Comparison of ENCODE assay signal across 8 mouse cellular contexts in the genomic region with DNA sequence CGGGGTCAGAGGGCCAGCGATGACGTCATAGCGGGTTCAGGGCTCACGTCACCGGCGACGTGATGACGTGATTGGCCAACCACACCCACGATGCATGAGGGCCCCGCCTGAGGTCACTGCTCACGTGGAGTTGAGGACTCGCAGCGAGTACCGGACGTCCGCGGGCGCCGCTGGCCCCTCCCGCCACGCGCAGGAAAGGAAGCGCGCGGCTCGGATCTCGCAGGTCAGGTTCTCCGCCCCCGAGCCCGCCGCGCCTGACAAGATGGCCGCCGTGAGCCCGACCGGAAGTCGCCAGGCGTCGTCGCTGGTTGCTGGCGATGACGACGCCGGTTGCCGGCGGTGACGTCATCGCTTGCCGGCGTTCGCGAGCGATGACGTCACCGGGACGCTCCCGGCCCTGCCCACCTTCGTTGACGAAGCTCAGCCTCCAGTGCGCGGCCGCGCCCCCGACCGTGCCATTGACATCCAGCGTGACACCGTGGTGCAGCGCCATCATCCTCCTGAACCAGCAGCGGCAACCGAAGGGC. TPM values are rescaled to one million over a fixed set of nuclear protein-coding genes. Genes with fewer than 3 reads are reported as not detected.
DNase-seq lines count a peak whose midpoint lies in the region; ATAC-seq and TF ChIP-seq lines count a peak whose summit lies in the region.

No protein-coding gene starts in this region.

- peak overlapping the region; percentile 94 for H3K27ac ChIP-seq in forebrain, postnatal 0 days (ENCODE audit: low read depth, low read length)

- peak overlapping the region; percentile 59 for H3K4me3 ChIP-seq in forebrain, postnatal 0 days (ENCODE audit: low read depth, low read length)

- WGBS in forebrain, postnatal 0 days = 2% methylated on average over 70 of the region's 71 CpGs

- H3K9ac ChIP-seq in forebrain, postnatal 0 days = peak overlapping the region; percentile 62

- intact Hi-C loops in left cerebral cortex, postnatal 14 days (cut with DNase I) = no loop called here

- no peaks in the 10 kb centered on the region for H3K4me1 ChIP-seq in forebrain, postnatal 0 days (ENCODE audit: insufficient read depth)

- DNase-seq in cerebellum, adult 18-20 months = peak; percentile 57 to 74
- DNase-seq in forebrain, postnatal 0 days = peak; percentile 96
- DNase-seq in hindlimb bud, embryonic 11.5 days (ENCODE audit: extremely low spot score, low read depth, low spot score) = peak; percentile 12
- peak; percentile 86 to 91 for DNase-seq in left cerebral cortex, postnatal 14 days (ENCODE audit: low spot score in 2 of 2)
- DNase-seq in right cerebral cortex, postnatal 10 days (ENCODE audit: low spot score in 2 of 2) = peak; percentile 91 to 93

- no peaks in the 10 kb centered on the region for H3K36me3 ChIP-seq in forebrain, postnatal 0 days (ENCODE audit: insufficient read depth)

- peak overlapping the region; percentile 70 for H3K4me2 ChIP-seq in forebrain, postnatal 0 days (ENCODE audit: low read depth)

- TF ChIP-seq CTCF in forebrain, postnatal 0 days (IDR thresholded peaks at IDR 0.05; ENCODE audit: low read depth) = peak; percentile 27; the same call in 1 of the 2 replicates

- H3K9me3 ChIP-seq in forebrain, postnatal 0 days (ENCODE audit: low read length) = no peaks in the 10 kb centered on the region

- H3K27me3 ChIP-seq in forebrain, postnatal 0 days (ENCODE audit: insufficient read depth, low read length) = no peaks in the 10 kb centered on the region

- peak; percentile 36 for ATAC-seq in activated CD4-positive, CD25-positive, alpha-beta regulatory T cell, adult 4 months
- peak; percentile 65 for ATAC-seq in forebrain, postnatal 0 days
- ATAC-seq in megakaryocyte, adult 5-6 weeks (ENCODE audit: poor library complexity, severe bottlenecking) = peak; percentile 16
- ATAC-seq in monocyte, adult 5-6 weeks (replicated peaks; ENCODE audit: insufficient number of reproducible peaks, low FRiP score, low TSS enrichment, poor library complexity, severe bottlenecking) = no peak; the same call in 1 of the 2 replicates

RNA-seq across cellular contexts. Expression of gene Csf2ra, which starts 1.8 kb away (rescaled TPM):
- polyA plus RNA-seq in activated CD4-positive, CD25-positive, alpha-beta regulatory T cell, adult 4 months (2017; shearing (Covaris generic)) = 1 to 10 TPM in 1 of 2 experiments, under 1 TPM in 1; 0.67 to 2.2 TPM
- 36.5 and 42.1 TPM in 2 replicates for total RNA-seq in forebrain, postnatal 0 days (2014; rRNA removed)
- 20.0 and 35.8 TPM in 2 replicates for polyA plus RNA-seq in forebrain, postnatal 0 days (2015; fragmentation: Nextera tagmentation; extraction: Ambion mirVana)
- 10 to 100 TPM; 32.1 to 34.5 TPM for total RNA-seq in left cerebral cortex, postnatal 14 days (2021)
- 415 and 460 TPM in 2 replicates for total RNA-seq in megakaryocyte, adult 5-6 weeks (2015)
- 114 and 125 TPM in 2 replicates for total RNA-seq in megakaryocyte, adult 5-6 weeks (2017)
- total RNA-seq in monocyte, adult 5-6 weeks (2017) = 128 to 198 TPM (median 148 TPM) in 3 replicates

RNA-seq across cellular contexts. Expression of gene Gm6020, which starts 42.8 kb away (rescaled TPM):
- polyA plus RNA-seq in activated CD4-positive, CD25-positive, alpha-beta regulatory T cell, adult 4 months (2017; shearing (Covaris generic)) = not detected
- not detected in 2 replicates for total RNA-seq in forebrain, postnatal 0 days (2014; rRNA removed)
- not detected in 2 replicates for polyA plus RNA-seq in forebrain, postnatal 0 days (2015; fragmentation: Nextera tagmentation; extraction: Ambion mirVana)
- not detected for total RNA-seq in left cerebral cortex, postnatal 14 days (2021)
- total RNA-seq in megakaryocyte, adult 5-6 weeks (2015) = not detected in 2 replicates
- total RNA-seq in megakaryocyte, adult 5-6 weeks (2017) = not detected in 2 replicates
- not detected in 3 replicates for total RNA-seq in monocyte, adult 5-6 weeks (2017)

RNA-seq across cellular contexts. Expression of gene Gm7102, which starts 50.4 kb away (rescaled TPM):
- polyA plus RNA-seq in activated CD4-positive, CD25-positive, alpha-beta regulatory T cell, adult 4 months (2017; shearing (Covaris generic)) = not detected
- 0.31 and 1.00 TPM in 2 replicates for total RNA-seq in forebrain, postnatal 0 days (2014; rRNA removed)
- polyA plus RNA-seq in forebrain, postnatal 0 days (2015; fragmentation: Nextera tagmentation; extraction: Ambion mirVana) = 0.11 TPM in 1 of 2 replicates, not detected in the other
- total RNA-seq in left cerebral cortex, postnatal 14 days (2021) = not detected
- 0.18 TPM in 1 of 2 replicates, not detected in the other for total RNA-seq in megakaryocyte, adult 5-6 weeks (2015)
- not detected in 2 replicates for total RNA-seq in megakaryocyte, adult 5-6 weeks (2017)
- not detected in 3 replicates for total RNA-seq in monocyte, adult 5-6 weeks (2017)

Comparison
In these comparisons a context has a peak if more than half of its experiments do, and no peak if none do; other contexts are left out.
1. DNase-seq: peak in every context shown above with its lines; median percentile 96 in forebrain, postnatal 0 days; 92 in right cerebral cortex, postnatal 10 days; 88 in left cerebral cortex, postnatal 14 days; 66 in cerebellum, adult 18-20 months; 12 in hindlimb bud, embryonic 11.5 days.